Mouse (Mus musculus): ENCODE data around the gene Ift80. TPM values are rescaled to one million over a fixed set of nuclear protein-coding genes. Genes with fewer than 3 reads are reported as not detected.
"Not testable (repeated sequence)": the region's sequence is repeated elsewhere in the genome, so short reads cannot be mapped to it uniquely, and the experiment has no call there.

The Ift80 gene
- polyA plus RNA-seq, 1 experiment from 2014 or later: 8.3 TPM

DNA sequence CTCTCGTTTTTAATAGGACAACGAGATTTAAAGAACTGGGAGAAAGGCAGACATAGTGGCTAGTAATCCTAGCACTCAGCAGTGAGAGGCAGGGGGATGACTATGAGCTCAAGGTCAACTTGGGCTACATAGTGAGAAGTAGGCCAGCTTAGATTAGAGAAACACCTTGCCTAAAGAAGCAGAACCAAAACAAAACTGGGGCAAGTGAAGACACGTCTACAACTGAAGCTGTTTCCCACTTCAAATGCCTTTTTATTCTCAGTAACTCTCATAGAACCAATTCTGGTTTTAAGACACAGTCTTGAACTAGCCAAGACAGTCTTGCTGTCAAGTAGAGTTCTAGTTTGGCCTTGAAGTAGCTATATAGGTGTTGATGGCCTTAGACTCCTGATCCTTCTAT lies 67.7 kb downstream of the Ift80 start:
- WGBS (ENCODE audit: insufficient replicate concordance): 77% methylated on average over 3 of the region's 3 CpGs
- no peak for ATAC-seq (replicated peaks; ENCODE audit: insufficient number of reproducible peaks, low FRiP score, low TSS enrichment)

GRCm38 (mm10) chr3:68935498-68935897 lies 68.9 kb downstream of the Ift80 start:
- Histone ChIP-seq H3K4me2 (no peak overlapping the region), H3K9ac (ENCODE audit: low read depth, low read length) (no peak overlapping the region), H3K4me1 (ENCODE audit: control insufficient read depth, insufficient read depth, low read length) (no peaks in the 10 kb centered on the region), H3K9me3 (replicated peaks; ENCODE audit: control insufficient read depth, low read length) (no peaks in the 10 kb centered on the region), H3K27me3 (ENCODE audit: control insufficient read depth, insufficient read depth, low read length) (no peaks in the 10 kb centered on the region), H3K36me3 (ENCODE audit: control insufficient read depth, insufficient read depth, low read length) (peaks cover 2% of the 10 kb centered on the region; the same call in 1 of the 2 replicates), H3K4me3 (ENCODE audit: low read depth, low read length) (no peak overlapping the region), H3K27ac (ENCODE audit: low read depth, low read length) (no peak overlapping the region)
- WGBS (ENCODE audit: insufficient replicate concordance): 97% methylated on average over 1 of the region's 1 CpGs
- ATAC-seq (replicated peaks; ENCODE audit: insufficient number of reproducible peaks, low FRiP score, low TSS enrichment): no peak

More for the DNA sequence above, 67.7 kb downstream of the Ift80 start:
- Histone ChIP-seq H3K9ac (ENCODE audit: low read depth, low read length) (no peak overlapping the region), H3K4me3 (ENCODE audit: low read depth, low read length) (no peak overlapping the region), H3K9me3 (replicated peaks; ENCODE audit: control insufficient read depth, low read length) (no peaks in the 10 kb centered on the region), H3K36me3 (ENCODE audit: control insufficient read depth, insufficient read depth, low read length) (peaks cover 2% of the 10 kb centered on the region; the same call in 1 of the 2 replicates), H3K27me3 (ENCODE audit: control insufficient read depth, insufficient read depth, low read length) (no peaks in the 10 kb centered on the region), H3K27ac (ENCODE audit: low read depth, low read length) (no peak overlapping the region), H3K4me1 (ENCODE audit: control insufficient read depth, insufficient read depth, low read length) (no peaks in the 10 kb centered on the region), H3K4me2 (no peak overlapping the region)

DNA sequence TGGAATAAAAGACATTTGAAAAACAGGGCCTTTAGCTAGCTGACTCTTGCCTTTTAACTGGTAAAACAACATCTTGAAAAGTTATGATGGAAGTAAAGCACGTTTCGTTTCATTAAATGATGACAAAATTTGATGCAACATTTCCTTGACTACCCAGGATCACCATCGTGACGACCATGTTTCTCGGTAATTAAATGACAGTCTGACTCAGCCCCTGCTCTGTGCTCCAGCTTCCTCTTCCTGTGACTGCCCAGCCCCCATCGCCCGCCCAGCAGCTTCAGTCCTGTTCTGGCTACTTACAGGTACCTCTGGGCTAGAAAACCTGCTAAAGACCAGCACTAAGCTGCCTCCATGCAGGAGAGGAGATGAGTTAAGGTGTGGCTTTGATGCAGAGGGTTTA lies 70.1 kb downstream of the Ift80 start:
- Histone ChIP-seq H3K4me1 (ENCODE audit: control insufficient read depth, insufficient read depth, low read length) (no peaks in the 10 kb centered on the region), H3K9me3 (replicated peaks; ENCODE audit: control insufficient read depth, low read length) (no peaks in the 10 kb centered on the region), H3K27me3 (ENCODE audit: control insufficient read depth, insufficient read depth, low read length) (no peaks in the 10 kb centered on the region), H3K27ac (ENCODE audit: low read depth, low read length) (no peak overlapping the region), H3K4me3 (ENCODE audit: low read depth, low read length) (no peak overlapping the region), H3K9ac (ENCODE audit: low read depth, low read length) (no peak overlapping the region), H3K36me3 (ENCODE audit: control insufficient read depth, insufficient read depth, low read length) (peaks cover 2% of the 10 kb centered on the region; the same call in 1 of the 2 replicates), H3K4me2 (no peak overlapping the region)
- WGBS (ENCODE audit: insufficient replicate concordance): 86% methylated on average over 7 of the region's 7 CpGs
- ATAC-seq (replicated peaks; ENCODE audit: insufficient number of reproducible peaks, low FRiP score, low TSS enrichment): no peak

DNA sequence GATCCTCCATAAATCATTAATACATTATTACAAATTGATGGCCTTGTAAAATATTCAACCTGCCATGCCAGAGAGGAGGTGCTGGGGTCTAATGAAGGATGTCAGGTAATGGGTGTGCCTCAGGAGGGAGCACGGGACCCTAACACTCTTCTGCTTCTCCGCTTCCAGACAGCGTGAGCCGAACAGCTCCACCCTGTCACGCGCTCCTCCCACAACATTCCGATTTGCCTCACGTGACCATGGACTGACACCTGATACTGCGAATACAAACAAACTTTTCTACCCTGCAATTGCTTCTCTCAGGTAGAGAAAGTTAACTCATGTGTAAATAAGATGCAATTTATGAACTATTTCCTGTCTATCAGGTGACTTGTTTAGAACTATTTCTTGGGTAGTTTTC lies 75.8 kb downstream of the Ift80 start:
- ATAC-seq (replicated peaks; ENCODE audit: insufficient number of reproducible peaks, low FRiP score, low TSS enrichment): no peak
- Histone ChIP-seq H3K4me3 (ENCODE audit: low read depth, low read length) (no peak overlapping the region), H3K9me3 (replicated peaks; ENCODE audit: control insufficient read depth, low read length) (no peaks in the 10 kb centered on the region), H3K4me1 (ENCODE audit: control insufficient read depth, insufficient read depth, low read length) (no peaks in the 10 kb centered on the region), H3K27me3 (ENCODE audit: control insufficient read depth, insufficient read depth, low read length) (no peaks in the 10 kb centered on the region), H3K4me2 (no peak overlapping the region), H3K9ac (ENCODE audit: low read depth, low read length) (no peak overlapping the region), H3K27ac (ENCODE audit: low read depth, low read length) (no peak overlapping the region), H3K36me3 (ENCODE audit: control insufficient read depth, insufficient read depth, low read length) (no peaks in the 10 kb centered on the region)
- 60% methylated on average over 9 of the region's 9 CpGs for WGBS (ENCODE audit: insufficient replicate concordance)

- Histone ChIP-seq H3K4me1 (ENCODE audit: control insufficient read depth, insufficient read depth, low read length) (no peaks in the 10 kb centered on the region), H3K27me3 (ENCODE audit: control insufficient read depth, insufficient read depth, low read length) (no peaks in the 10 kb centered on the region), H3K4me3 (ENCODE audit: low read depth, low read length) (no peak overlapping the region), H3K27ac (ENCODE audit: low read depth, low read length) (no peak overlapping the region), H3K36me3 (ENCODE audit: control insufficient read depth, insufficient read depth, low read length) (no peaks in the 10 kb centered on the region), H3K4me2 (no peak overlapping the region), H3K9ac (ENCODE audit: low read depth, low read length) (no peak overlapping the region), H3K9me3 (replicated peaks; ENCODE audit: control insufficient read depth, low read length) (no peaks in the 10 kb centered on the region)
- 67% methylated on average over 4 of the region's 4 CpGs for WGBS (ENCODE audit: insufficient replicate concordance)
- ATAC-seq (replicated peaks; ENCODE audit: insufficient number of reproducible peaks, low FRiP score, low TSS enrichment): no peak
These were observed 96.9 kb downstream of the Ift80 start for GRCm38 (mm10) chr3:68907509-68907908.

- Histone ChIP-seq H3K4me1 (ENCODE audit: control insufficient read depth, insufficient read depth, low read length) (no peaks in the 10 kb centered on the region), H3K27me3 (ENCODE audit: control insufficient read depth, insufficient read depth, low read length) (no peaks in the 10 kb centered on the region), H3K9ac (ENCODE audit: low read depth, low read length) (no peak overlapping the region), H3K4me2 (no peak overlapping the region), H3K4me3 (ENCODE audit: low read depth, low read length) (no peak overlapping the region), H3K9me3 (replicated peaks; ENCODE audit: control insufficient read depth, low read length) (no peaks in the 10 kb centered on the region), H3K36me3 (ENCODE audit: control insufficient read depth, insufficient read depth, low read length) (no peaks in the 10 kb centered on the region), H3K27ac (ENCODE audit: low read depth, low read length) (no peak overlapping the region)
- ATAC-seq (replicated peaks; ENCODE audit: insufficient number of reproducible peaks, low FRiP score, low TSS enrichment): no peak
- 77% methylated on average over 2 of the region's 2 CpGs for WGBS (ENCODE audit: insufficient replicate concordance)
These were observed 99.2 kb downstream of the Ift80 start for GRCm38 (mm10) chr3:68904902-68905778.

GRCm38 (mm10) chr3:68902636-68903035 lies 101.7 kb downstream of the Ift80 start:
- 79% methylated on average over 20 of the region's 20 CpGs for WGBS (ENCODE audit: insufficient replicate concordance)

GRCm38 (mm10) chr3:68897154-68897553 lies 107.2 kb downstream of the Ift80 start:
- Histone ChIP-seq H3K9me3 (replicated peaks; ENCODE audit: control insufficient read depth, low read length) (no peaks in the 10 kb centered on the region), H3K27me3 (ENCODE audit: control insufficient read depth, insufficient read depth, low read length) (no peaks in the 10 kb centered on the region), H3K27ac (ENCODE audit: low read depth, low read length) (no peak overlapping the region), H3K9ac (ENCODE audit: low read depth, low read length) (no peak overlapping the region), H3K4me3 (ENCODE audit: low read depth, low read length) (no peak overlapping the region), H3K4me1 (ENCODE audit: control insufficient read depth, insufficient read depth, low read length) (no peaks in the 10 kb centered on the region), H3K36me3 (ENCODE audit: control insufficient read depth, insufficient read depth, low read length) (no peaks in the 10 kb centered on the region), H3K4me2 (no peak overlapping the region)
- WGBS (ENCODE audit: insufficient replicate concordance): 76% methylated on average over 5 of the region's 5 CpGs
- ATAC-seq (replicated peaks; ENCODE audit: insufficient number of reproducible peaks, low FRiP score, low TSS enrichment): no peak

More at GRCm38 (mm10) chr3:68902636-68903035, 101.7 kb downstream of the Ift80 start:
- not testable (repeated sequence) for ATAC-seq (replicated peaks; ENCODE audit: insufficient number of reproducible peaks, low FRiP score, low TSS enrichment); H3K9me3 ChIP-seq (replicated peaks; ENCODE audit: control insufficient read depth, low read length); H3K4me2 ChIP-seq; H3K36me3 ChIP-seq (ENCODE audit: control insufficient read depth, insufficient read depth, low read length); H3K4me3 ChIP-seq (ENCODE audit: low read depth, low read length); H3K9ac ChIP-seq (ENCODE audit: low read depth, low read length); H3K4me1 ChIP-seq (ENCODE audit: control insufficient read depth, insufficient read depth, low read length); H3K27me3 ChIP-seq (ENCODE audit: control insufficient read depth, insufficient read depth, low read length); H3K27ac ChIP-seq (ENCODE audit: low read depth, low read length)

DNA sequence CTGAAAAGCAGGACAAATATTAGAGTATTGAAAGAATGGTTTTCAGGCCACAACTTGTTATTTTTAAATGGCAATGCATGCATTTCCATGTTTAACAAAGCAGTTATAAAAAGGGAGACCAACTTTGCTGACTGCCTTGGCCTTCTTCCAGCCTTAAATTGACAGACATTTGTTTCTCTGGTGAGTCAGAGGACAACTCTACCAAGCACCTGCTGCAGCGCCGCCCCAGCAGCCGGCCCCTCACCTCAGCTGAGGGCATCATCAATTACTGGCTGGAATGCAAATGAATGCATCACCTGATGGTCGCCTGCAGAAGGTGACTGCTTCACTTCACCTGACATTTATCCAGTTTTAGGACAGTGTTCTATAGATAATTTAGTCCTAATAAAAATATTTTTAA lies 108.9 kb downstream of the Ift80 start:
- 73% methylated on average over 4 of the region's 4 CpGs for WGBS (ENCODE audit: insufficient replicate concordance)
- H3K4me2 ChIP-seq: no peak overlapping the region
- no peak overlapping the region for H3K4me3 ChIP-seq (ENCODE audit: low read depth, low read length)
- H3K4me1 ChIP-seq (ENCODE audit: control insufficient read depth, insufficient read depth, low read length): no peaks in the 10 kb centered on the region
- H3K9me3 ChIP-seq (replicated peaks; ENCODE audit: control insufficient read depth, low read length): no peaks in the 10 kb centered on the region
- no peaks in the 10 kb centered on the region for H3K27me3 ChIP-seq (ENCODE audit: control insufficient read depth, insufficient read depth, low read length)
- H3K27ac ChIP-seq (ENCODE audit: low read depth, low read length): no peak overlapping the region
- no peak overlapping the region for H3K9ac ChIP-seq (ENCODE audit: low read depth, low read length)
- H3K36me3 ChIP-seq (ENCODE audit: control insufficient read depth, insufficient read depth, low read length): no peaks in the 10 kb centered on the region
- ATAC-seq (replicated peaks; ENCODE audit: insufficient number of reproducible peaks, low FRiP score, low TSS enrichment): no peak
